Mouse (Mus musculus) neural tube, embryonic 14.5 days (tissue): Measurements from ENCODE around the gene Phex. TPM values are rescaled to one million over a fixed set of nuclear protein-coding genes. Genes with fewer than 3 reads are reported as not detected.

Experiments used
- ATAC-seq: fragments of 200-750 bp; cut with Nextera tagmentation; 2 replicates; pipeline ENCODE4 v1.8.0; 2017; ENCODE audit warnings: low read depth, mild to moderate bottlenecking, moderate TSS enrichment, moderate library complexity
- H3K27ac ChIP-seq: fragments of 300-500 bp; sonication (generic); 2 replicates; pipeline ENCODE4 v1.5.1; 2014; ENCODE audit warnings: low read depth, mild to moderate bottlenecking, control low read depth, low read length, moderate library complexity, mixed read lengths
- H3K27me3 ChIP-seq: fragments of 300-500 bp; sonication (generic); 2 replicates; pipeline ENCODE4 v1.6.1; 2014; ENCODE audit warnings: low read length; ENCODE audit not compliant: control insufficient read depth, insufficient read depth
- H3K36me3 ChIP-seq: fragments of 300-500 bp; sonication (generic); 2 replicates; pipeline ENCODE4 v1.6.1; 2014; ENCODE audit warnings: low read length, mixed read lengths; ENCODE audit not compliant: control insufficient read depth, insufficient read depth
- H3K4me1 ChIP-seq: fragments of 300-500 bp; sonication (generic); 2 replicates; pipeline ENCODE4 v1.6.1; 2014; ENCODE audit warnings: low read length; ENCODE audit not compliant: control insufficient read depth, insufficient read depth
- H3K4me2 ChIP-seq: fragments of 300-500 bp; sonication (generic); 2 replicates; pipeline ENCODE4 v1.6.1; 2014; ENCODE audit warnings: mild to moderate bottlenecking, low read depth, low read length, control low read depth
- H3K4me3 ChIP-seq: fragments of 300-500 bp; sonication (generic); 2 replicates; pipeline ENCODE4 v1.5.1; 2014; ENCODE audit warnings: low read depth, low read length, control low read depth, mixed read lengths
- H3K9ac ChIP-seq: fragments of 300-500 bp; sonication (generic); replicated peaks from 2 replicates; pipeline ENCODE4 v1.6.1; 2014; ENCODE audit warnings: low read depth, mild to moderate bottlenecking, control low read depth, low read length, mixed read lengths
- H3K9me3 ChIP-seq: fragments of 300-500 bp; sonication (generic); 2 replicates; pipeline ENCODE4 v1.6.1; 2016; ENCODE audit warnings: low read length; ENCODE audit not compliant: control insufficient read depth
- WGBS: fragments of 180-500 bp; shearing (Covaris S2); extraction: QIAGEN DNeasy Blood & Tissue Kit; methylation state at CpG from one replicate; pipeline ENCODE4 v1.1.7; 2014; 5-methylcytosine and 5-hydroxymethylcytosine counted together
- polyA plus RNA-seq: library from polyadenylated mRNA; unstranded; fragments of >200 nt; fragmentation: Nextera tagmentation; extraction: Ambion mirVana; gene quantifications from 2 replicates; pipeline ENCODE4 v1.2.1, GENCODE M21; 2014

Phex gene
- polyA plus RNA-seq, 1 experiment from 2014 or later = 0.35 TPM

- Histone ChIP-seq H3K36me3 (no peaks in the 10 kb centered on the region), H3K4me3 (no peak overlapping the region), H3K9me3 (no peaks in the 10 kb centered on the region), H3K4me1 (no peaks in the 10 kb centered on the region), H3K27ac (no peak overlapping the region), H3K9ac (no peak overlapping the region), H3K27me3 (no peaks in the 10 kb centered on the region), H3K4me2 (no peak overlapping the region)
- 90% methylated on average over 3 of the region's 3 CpGs for WGBS
- ATAC-seq = no peak
These were observed 26.7 kb downstream of the Phex start for GRCm38 (mm10) chrX:157388419-157388818.

DNA sequence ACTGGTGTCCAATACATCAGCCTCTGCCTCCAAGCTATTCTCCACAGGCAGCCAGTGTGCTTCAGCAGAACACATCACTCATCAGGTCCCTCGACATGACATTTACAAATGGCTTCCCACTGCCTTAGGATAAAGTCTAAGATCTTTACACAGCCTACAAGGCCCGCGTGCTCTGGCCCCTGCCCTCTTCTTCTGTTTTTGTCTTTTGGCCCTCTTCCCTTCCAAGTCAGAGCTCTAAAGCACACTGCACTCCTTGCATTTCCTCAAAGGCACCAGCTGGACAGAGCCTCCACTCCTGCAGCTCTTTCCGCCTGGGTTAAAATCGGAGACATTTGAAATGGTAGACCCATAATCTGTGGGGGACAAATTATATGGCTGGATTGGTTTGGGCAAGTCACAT lies 28.1 kb downstream of the Phex start:
- Histone ChIP-seq H3K4me2 (no peak overlapping the region), H3K27me3 (no peaks in the 10 kb centered on the region), H3K9ac (no peak overlapping the region), H3K36me3 (no peaks in the 10 kb centered on the region), H3K4me1 (no peaks in the 10 kb centered on the region), H3K9me3 (no peaks in the 10 kb centered on the region), H3K27ac (no peak overlapping the region), H3K4me3 (no peak overlapping the region)
- 73% methylated on average over 5 of the region's 5 CpGs for WGBS
- no peak for ATAC-seq

- no peaks in the 10 kb centered on the region for H3K9me3 ChIP-seq
- no peak overlapping the region for H3K4me2 ChIP-seq
- no peak overlapping the region for H3K27ac ChIP-seq
- no peak; the same call in 1 of the 2 replicates for ATAC-seq
- H3K4me1 ChIP-seq = no peaks in the 10 kb centered on the region
- H3K36me3 ChIP-seq = no peaks in the 10 kb centered on the region
- no peaks in the 10 kb centered on the region for H3K27me3 ChIP-seq
- 58% methylated on average over 10 of the region's 10 CpGs for WGBS
- no peak overlapping the region for H3K9ac ChIP-seq
- no peak overlapping the region for H3K4me3 ChIP-seq
These were observed 36.3 kb downstream of the Phex start for GRCm38 (mm10) chrX:157378822-157379221.

GRCm38 (mm10) chrX:157377456-157377855 lies 37.7 kb downstream of the Phex start:
- Histone ChIP-seq H3K27me3 (no peaks in the 10 kb centered on the region), H3K4me3 (no peak overlapping the region), H3K9me3 (no peaks in the 10 kb centered on the region), H3K9ac (no peak overlapping the region), H3K27ac (no peak overlapping the region), H3K36me3 (no peaks in the 10 kb centered on the region), H3K4me1 (no peaks in the 10 kb centered on the region), H3K4me2 (no peak overlapping the region)
- WGBS = 60% methylated on average over 1 of the region's 1 CpGs
- no peak for ATAC-seq

- Histone ChIP-seq H3K27me3 (no peaks in the 10 kb centered on the region), H3K9me3 (no peaks in the 10 kb centered on the region), H3K9ac (no peak overlapping the region), H3K4me3 (no peak overlapping the region), H3K27ac (no peak overlapping the region), H3K4me2 (no peak overlapping the region), H3K4me1 (no peaks in the 10 kb centered on the region), H3K36me3 (no peaks in the 10 kb centered on the region)
- ATAC-seq = no peak
- WGBS = 68% methylated on average over 3 of the region's 3 CpGs
These were observed 41.2 kb downstream of the Phex start for GRCm38 (mm10) chrX:157373873-157374272.

DNA sequence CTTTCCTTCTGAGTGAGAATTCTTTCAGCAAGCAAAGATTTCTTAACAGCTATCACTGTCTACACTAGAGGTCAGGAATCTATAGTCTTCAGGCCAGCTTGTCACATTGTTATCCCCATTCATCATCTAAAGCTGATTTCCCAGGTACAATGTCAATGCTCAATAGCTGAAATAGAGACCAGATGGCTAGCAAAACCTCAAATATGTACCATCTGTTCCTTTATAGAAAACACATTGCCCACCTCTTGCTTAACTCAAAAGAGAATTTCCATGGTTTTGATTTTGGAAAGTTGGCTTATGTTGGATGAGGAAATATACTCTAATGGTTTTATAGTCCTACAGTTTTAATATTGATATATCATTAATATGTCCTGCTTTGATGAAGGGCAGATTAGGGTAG lies 45.9 kb downstream of the Phex start:
- Histone ChIP-seq H3K4me3 (no peak overlapping the region), H3K27me3 (no peaks in the 10 kb centered on the region), H3K9me3 (no peaks in the 10 kb centered on the region), H3K9ac (no peak overlapping the region), H3K27ac (no peak overlapping the region), H3K36me3 (no peaks in the 10 kb centered on the region), H3K4me1 (no peaks in the 10 kb centered on the region), H3K4me2 (no peak overlapping the region)
- ATAC-seq = no peak

- Histone ChIP-seq H3K27ac (no peak overlapping the region), H3K4me2 (no peak overlapping the region), H3K4me1 (no peaks in the 10 kb centered on the region), H3K27me3 (no peaks in the 10 kb centered on the region), H3K4me3 (no peak overlapping the region), H3K36me3 (no peaks in the 10 kb centered on the region), H3K9me3 (no peaks in the 10 kb centered on the region), H3K9ac (no peak overlapping the region)
- no peak for ATAC-seq
- 82% methylated on average over 4 of the region's 4 CpGs for WGBS
These were observed 59.6 kb downstream of the Phex start for GRCm38 (mm10) chrX:157355521-157355920.

- Histone ChIP-seq H3K36me3 (no peaks in the 10 kb centered on the region), H3K9me3 (no peaks in the 10 kb centered on the region), H3K4me1 (no peaks in the 10 kb centered on the region), H3K9ac (no peak overlapping the region), H3K27ac (no peak overlapping the region), H3K4me3 (no peak overlapping the region), H3K4me2 (no peak overlapping the region), H3K27me3 (no peaks in the 10 kb centered on the region)
- ATAC-seq = no peak
- WGBS = 91% methylated on average over 6 of the region's 6 CpGs
These were observed 68.9 kb downstream of the Phex start for GRCm38 (mm10) chrX:157346201-157346600.

DNA sequence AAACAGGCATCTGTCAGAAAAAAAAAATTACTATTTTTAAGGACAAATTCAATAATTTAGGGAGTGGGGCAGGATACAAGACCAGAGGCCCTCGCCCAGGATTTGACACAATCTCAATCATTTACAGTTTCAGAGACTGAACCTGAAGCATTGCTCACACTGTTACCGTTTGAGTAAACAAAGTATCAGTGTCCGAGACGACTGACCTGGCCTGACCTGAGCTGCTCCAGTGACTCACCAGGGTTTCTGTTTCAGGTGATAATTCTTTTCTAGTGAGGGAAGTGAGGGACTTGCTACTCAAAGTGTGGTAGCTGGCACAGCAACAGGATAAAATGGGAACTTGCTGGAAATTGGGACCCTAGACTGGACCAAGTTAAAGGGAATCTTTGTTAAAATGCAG lies 80.4 kb downstream of the Phex start:
- Histone ChIP-seq H3K9me3 (no peaks in the 10 kb centered on the region), H3K4me3 (no peak overlapping the region), H3K4me2 (no peak overlapping the region), H3K27me3 (no peaks in the 10 kb centered on the region), H3K9ac (no peak overlapping the region), H3K27ac (no peak overlapping the region), H3K4me1 (no peaks in the 10 kb centered on the region), H3K36me3 (no peaks in the 10 kb centered on the region)
- 58% methylated on average over 4 of the region's 4 CpGs for WGBS
- no peak for ATAC-seq

DNA sequence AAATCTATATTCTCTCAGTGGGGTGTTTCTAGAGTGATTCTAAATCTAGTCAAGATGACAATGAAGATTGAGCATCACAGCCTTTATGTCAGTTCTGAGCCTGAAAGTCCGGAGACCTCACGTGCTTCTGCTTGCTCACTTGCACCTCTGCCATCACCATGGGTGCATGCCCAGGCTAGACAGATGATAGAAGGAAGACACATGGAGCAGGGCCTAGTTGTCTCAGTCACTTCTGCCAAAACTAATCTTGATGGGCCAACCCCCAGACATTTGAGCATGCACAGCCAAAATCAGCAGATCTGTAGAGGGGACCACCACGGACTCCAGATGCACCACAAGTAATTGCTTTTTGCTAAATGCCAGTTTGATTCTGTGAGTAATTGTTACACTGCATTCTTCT lies 85.3 kb downstream of the Phex start:
- H3K36me3 ChIP-seq = no peaks in the 10 kb centered on the region
- H3K27me3 ChIP-seq = no peaks in the 10 kb centered on the region
- H3K27ac ChIP-seq = no peak overlapping the region
- no peaks in the 10 kb centered on the region for H3K4me1 ChIP-seq
- no peak overlapping the region for H3K4me2 ChIP-seq
- no peaks in the 10 kb centered on the region for H3K9me3 ChIP-seq
- WGBS = 79% methylated on average over 3 of the region's 3 CpGs
- no peak overlapping the region for H3K4me3 ChIP-seq
- no peak for ATAC-seq
- no peak overlapping the region for H3K9ac ChIP-seq
